In the genomic region with DNA sequence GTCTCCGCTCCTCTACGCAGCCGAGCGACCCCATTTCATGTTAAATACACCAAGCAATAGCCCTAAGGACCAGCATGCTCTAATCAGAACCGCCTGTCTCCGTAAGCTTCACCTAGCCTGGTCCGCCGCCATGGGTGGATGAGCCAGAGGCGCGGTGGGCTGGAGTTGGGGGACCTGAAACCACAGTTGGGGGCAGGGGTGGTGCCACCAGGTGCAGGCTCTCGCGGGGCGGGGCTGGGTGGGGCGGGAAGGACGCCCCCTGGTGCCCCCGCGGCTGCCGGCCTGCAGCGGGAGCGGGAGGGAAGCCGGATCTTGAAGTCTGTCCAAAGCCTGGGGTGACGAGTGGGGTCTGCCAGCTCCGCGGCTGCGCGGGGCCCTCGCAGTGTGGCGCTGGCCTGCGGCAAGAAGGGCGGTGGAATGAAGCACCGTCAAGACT, we compare ENCODE assay signal across 9 mouse cellular contexts. TPM values are rescaled to one million over a fixed set of nuclear protein-coding genes. Genes with fewer than 3 reads are reported as not detected.
DNase-seq lines count a peak whose midpoint lies in the region; ATAC-seq and TF ChIP-seq lines count a peak whose summit lies in the region.
"Had no signal": no experiment of that assay in that cellular context is flagged by ENCODE, and none has a peak within 500 bp of the region (broad histone marks: within the 10 kb centered on the region; RNA-seq: fewer than 3 reads in every experiment).

No protein-coding gene starts in this region.

- peaks cover 17% of the 10 kb centered on the region for H3K27me3 ChIP-seq in E14TG2a.4 (ENCODE audit: insufficient read depth, low read length)
- no peaks in the 10 kb centered on the region; the same call in 1 of the 2 replicates for H3K27me3 ChIP-seq in heart, embryonic 15.5 days
- peaks cover 80% of the 10 kb centered on the region for H3K27me3 ChIP-seq in midbrain, embryonic 10.5 days (ENCODE audit: low read depth, poor library complexity, severe bottlenecking)

- no peak for TF ChIP-seq CTCF in E14TG2a.4 (conservative IDR thresholded peaks at IDR 0.05; ENCODE audit: low read length)

- DNase-seq in cerebellum, adult 9-11 months = peak; percentile 16
- peak; percentile 66 for DNase-seq in kidney, postnatal 10 days
- DNase-seq in midbrain, embryonic 10.5 days (ENCODE audit: low spot score) = peak; percentile 60
- DNase-seq in yolk sac, embryonic 10.5 days (ENCODE audit: low spot score) = no peak
- no peak for DNase-seq in adrenal gland, postnatal 25 days

- 0 out of 2 replicates have a peak, but pooled peaks have one; percentile 43 for ATAC-seq in heart, embryonic 15.5 days (replicated peaks; ENCODE audit: insufficient number of reproducible peaks, insufficient read depth, low FRiP score, low read depth)
- no peak for ATAC-seq in monocyte, adult 5-6 weeks (replicated peaks; ENCODE audit: insufficient number of reproducible peaks, low FRiP score, low TSS enrichment, poor library complexity, severe bottlenecking)

- peak overlapping the region; percentile 73 for H3K4me2 ChIP-seq in heart, embryonic 15.5 days

- peaks cover 34% of the 10 kb centered on the region for H3K36me3 ChIP-seq in E14TG2a.4 (ENCODE audit: insufficient read depth, low read length)
- peaks cover 4% of the 10 kb centered on the region; the same call in 1 of the 2 replicates for H3K36me3 ChIP-seq in heart, embryonic 15.5 days
- H3K36me3 ChIP-seq in midbrain, embryonic 10.5 days = peaks cover 3% of the 10 kb centered on the region; the same call in 1 of the 2 replicates

- H3K27ac ChIP-seq in heart, embryonic 15.5 days = no peak overlapping the region
- peak overlapping the region; percentile 60; the same call in 1 of the 2 replicates for H3K27ac ChIP-seq in midbrain, embryonic 10.5 days (replicated peaks)

- peak overlapping the region; percentile 42 for H3K9ac ChIP-seq in heart, embryonic 15.5 days

- peaks cover 55% of the 10 kb centered on the region for H3K4me1 ChIP-seq in E14TG2a.4 (replicated peaks; ENCODE audit: low read depth, low read length)
- H3K4me1 ChIP-seq in heart, embryonic 15.5 days (replicated peaks) = peaks cover 21% of the 10 kb centered on the region
- H3K4me1 ChIP-seq in midbrain, embryonic 10.5 days = peaks cover 23% of the 10 kb centered on the region

- H3K4me3 ChIP-seq in E14TG2a.4 (replicated peaks; ENCODE audit: low read length) = peak overlapping the region; percentile 63
- H3K4me3 ChIP-seq in heart, embryonic 15.5 days = peak overlapping the region; percentile 40
- peak overlapping the region; percentile 52 for H3K4me3 ChIP-seq in midbrain, embryonic 10.5 days

- WGBS in heart, embryonic 15.5 days = 17% methylated on average over 31 of the region's 31 CpGs
- 4% methylated on average over 31 of the region's 31 CpGs for WGBS in midbrain, embryonic 10.5 days

- H3K9me3 ChIP-seq in E14TG2a.4 (ENCODE audit: low read length) = no peaks in the 10 kb centered on the region
- H3K9me3 ChIP-seq in heart, embryonic 15.5 days (replicated peaks) = no peaks in the 10 kb centered on the region
- H3K9me3 ChIP-seq in midbrain, embryonic 10.5 days (replicated peaks) = no peaks in the 10 kb centered on the region

RNA-seq across cellular contexts. Expression of a gene that starts 1.1 kb away (rescaled TPM):
- polyA plus RNA-seq in heart, embryonic 15.5 days (2015; fragmentation: Nextera tagmentation; extraction: Ambion mirVana) = not detected in 2 replicates
- not detected in 2 replicates for polyA plus RNA-seq in midbrain, embryonic 10.5 days (2016; fragmentation: Nextera tagmentation; extraction: Ambion mirVana)
- not detected in 2 replicates for total RNA-seq in adrenal gland, postnatal 25 days (2021)
- not detected in 3 replicates for total RNA-seq in monocyte, adult 5-6 weeks (2017)
- total RNA-seq: layer of hippocampus, postnatal 10 days had no signal

RNA-seq across cellular contexts. Expression of a gene that starts 10.2 kb away (rescaled TPM):
- 16.7 and 18.7 TPM in 2 replicates for polyA plus RNA-seq in heart, embryonic 15.5 days (2015; fragmentation: Nextera tagmentation; extraction: Ambion mirVana)
- 9.5 and 10.8 TPM in 2 replicates for polyA plus RNA-seq in midbrain, embryonic 10.5 days (2016; fragmentation: Nextera tagmentation; extraction: Ambion mirVana)
- total RNA-seq in adrenal gland, postnatal 25 days (2021) = 12.3 and 14.4 TPM in 2 replicates
- total RNA-seq in monocyte, adult 5-6 weeks (2017) = not detected in 3 replicates

Comparison
In these comparisons a context has a peak if more than half of its experiments do, and no peak if none do; other contexts are left out.
1. DNase-seq: peak in cerebellum, adult 9-11 months (single experiment), kidney, postnatal 10 days (single experiment) and midbrain, embryonic 10.5 days (single experiment); none in yolk sac, embryonic 10.5 days (single experiment) and adrenal gland, postnatal 25 days (single experiment).
2. RNA of a gene that starts 10.2 kb away (total RNA-seq): 12.3 to 14.4 TPM in adrenal gland, postnatal 25 days; not detected in monocyte, adult 5-6 weeks; every median in the first group is over 10 times any median in the second.
3. Peak in every context shown above with its lines, with median percentiles within 50 percentile points of each other: H3K4me3 ChIP-seq.